Mouse (Mus musculus) gastrocnemius, postnatal 4 days (tissue): ENCODE results near the gene Slc27a3. TPM values are rescaled to one million over a fixed set of nuclear protein-coding genes. Genes with fewer than 3 reads are reported as not detected.

Experiments used
- DNase-seq, 2 experiments: peaks; one replicate each; pipeline ENCODE4 v3.0.0; 2021 to 2022; ENCODE audit warnings: low spot score in 2 of 2, mixed read lengths in 2 of 2
- long read RNA-seq, 2 experiments: library from polyadenylated mRNA; stranded (forward); transcript quantifications; one replicate each; pipeline ENCODE4 v2.0.0; 2021
- total RNA-seq, 2 experiments: library from RNA; stranded (reverse); gene quantifications; 2 replicates each; pipeline ENCODE4 v1.2.3; 2021

Gene Slc27a3
- total RNA-seq = 1 to 10 TPM; 7.2 to 7.4 TPM
- long read RNA-seq, experiment 1, partial matches to known transcripts = 0 of 3 reads
- long read RNA-seq, experiment 1, other reads (novel, unspliced or antisense) = 0 of 3 reads
- long read RNA-seq, experiment 2, transcript Slc27a3-201 (10 exons, 2,259 nt) = major isoform, 6 of 7 reads
- long read RNA-seq, experiment 2, partial matches to known transcripts = 0 of 7 reads
- long read RNA-seq, experiment 2, other reads (novel, unspliced or antisense) = 1 of 7 reads

DNA sequence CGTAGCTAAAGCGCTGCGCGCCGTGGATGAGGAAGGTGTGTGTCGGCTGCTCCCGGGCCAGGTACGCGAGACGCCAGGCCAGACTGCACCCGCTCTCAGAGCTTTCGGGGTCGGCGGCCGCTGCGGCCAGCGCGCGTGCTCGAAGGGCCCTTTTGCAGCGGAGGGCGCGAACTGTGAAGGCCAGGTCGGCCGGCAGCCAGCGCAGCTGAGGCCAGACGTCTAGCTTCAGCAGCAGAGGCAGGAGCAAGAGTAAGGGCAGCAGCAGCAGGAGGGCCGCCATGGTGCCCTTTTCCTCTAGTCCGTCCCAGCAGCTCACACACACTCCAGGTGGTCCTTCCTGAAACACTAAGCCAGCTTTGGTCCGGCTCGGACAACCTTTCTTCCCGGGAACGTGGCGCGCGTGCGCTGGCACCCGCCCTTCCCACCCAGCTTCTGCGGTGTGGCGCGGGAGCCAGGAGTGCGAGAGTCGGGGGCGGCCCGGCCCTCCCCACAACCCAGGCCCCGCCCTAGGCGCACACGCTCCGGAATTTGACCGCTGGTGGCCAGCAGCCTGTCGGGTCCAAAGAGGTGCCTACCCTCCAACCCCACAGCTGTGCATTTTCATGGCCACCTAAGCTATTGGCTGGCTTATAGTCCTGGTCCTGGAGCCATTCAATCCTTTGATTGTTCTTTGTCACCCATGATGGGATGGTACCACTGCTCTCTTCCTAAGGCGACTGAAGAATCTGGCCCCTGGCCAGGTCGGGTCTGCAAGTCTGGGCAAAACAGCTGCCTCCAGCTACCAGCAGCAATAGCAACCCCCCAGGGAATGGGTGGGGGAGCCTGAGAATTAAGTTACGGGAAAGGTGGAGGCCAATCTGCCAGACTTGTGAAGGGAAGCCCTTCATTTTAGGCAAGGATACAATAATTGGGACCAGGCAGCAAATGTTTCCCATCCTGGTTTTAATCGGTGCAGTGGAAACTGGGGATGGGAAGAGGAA lies at the start of gene Slc27a3:
Gene Slc27a3, minus strand, starts transcription at position 428 of the 980 bp plus-strand sequence.
- DNase-seq = peak; percentile 30 to 66

DNA sequence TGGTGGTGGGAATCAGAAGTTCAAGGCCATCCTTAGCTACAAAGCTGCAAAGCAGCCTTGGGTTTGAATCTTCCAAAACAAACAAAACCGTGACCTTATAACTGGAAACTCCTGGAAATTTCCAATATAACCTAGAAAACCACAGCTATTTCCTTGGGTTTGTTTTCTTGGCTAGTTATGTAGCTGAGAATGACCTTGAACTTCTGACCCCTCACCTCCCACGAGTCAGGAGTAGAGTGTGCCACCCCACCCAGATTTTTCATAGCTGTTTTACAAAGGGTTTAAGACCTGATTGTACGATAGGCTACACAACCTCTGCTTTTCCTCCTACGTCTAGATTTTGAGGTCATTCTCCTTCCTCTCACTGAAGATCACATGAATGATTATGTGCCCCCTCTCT lies 47.4 kb upstream of the Slc27a3 start:
- no peak for DNase-seq

DNA sequence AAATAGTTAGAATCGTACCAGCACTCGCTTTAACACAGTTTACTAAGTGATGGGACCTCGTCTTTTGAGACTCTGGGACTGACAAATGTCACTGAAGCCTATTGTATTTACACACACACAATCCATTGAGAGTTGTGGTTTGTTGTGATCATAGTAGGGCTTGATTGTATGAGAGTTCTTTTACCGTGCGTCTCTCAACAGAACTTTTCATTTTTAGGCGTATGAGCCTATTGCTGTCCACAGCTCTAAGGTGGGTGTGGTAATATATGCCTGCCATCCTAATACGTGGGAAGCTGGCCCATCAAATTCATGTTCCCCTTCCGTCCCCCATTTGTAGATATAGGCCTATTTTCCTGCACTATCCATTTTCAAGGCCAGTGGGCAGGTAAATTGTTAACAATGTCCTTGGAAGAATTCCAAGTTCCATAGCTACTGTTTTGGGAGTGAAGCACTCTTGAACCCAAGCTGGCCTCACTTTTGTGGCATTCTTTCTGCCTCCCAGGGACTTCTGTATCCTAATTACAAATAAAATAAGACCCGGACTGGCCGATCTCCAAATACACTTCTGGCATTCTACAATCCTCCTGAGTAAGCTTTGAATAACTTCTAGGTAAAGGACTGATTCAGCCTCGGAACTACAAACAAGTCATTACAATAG lies 44.5 kb upstream of the Slc27a3 start:
- no peak for DNase-seq

DNA sequence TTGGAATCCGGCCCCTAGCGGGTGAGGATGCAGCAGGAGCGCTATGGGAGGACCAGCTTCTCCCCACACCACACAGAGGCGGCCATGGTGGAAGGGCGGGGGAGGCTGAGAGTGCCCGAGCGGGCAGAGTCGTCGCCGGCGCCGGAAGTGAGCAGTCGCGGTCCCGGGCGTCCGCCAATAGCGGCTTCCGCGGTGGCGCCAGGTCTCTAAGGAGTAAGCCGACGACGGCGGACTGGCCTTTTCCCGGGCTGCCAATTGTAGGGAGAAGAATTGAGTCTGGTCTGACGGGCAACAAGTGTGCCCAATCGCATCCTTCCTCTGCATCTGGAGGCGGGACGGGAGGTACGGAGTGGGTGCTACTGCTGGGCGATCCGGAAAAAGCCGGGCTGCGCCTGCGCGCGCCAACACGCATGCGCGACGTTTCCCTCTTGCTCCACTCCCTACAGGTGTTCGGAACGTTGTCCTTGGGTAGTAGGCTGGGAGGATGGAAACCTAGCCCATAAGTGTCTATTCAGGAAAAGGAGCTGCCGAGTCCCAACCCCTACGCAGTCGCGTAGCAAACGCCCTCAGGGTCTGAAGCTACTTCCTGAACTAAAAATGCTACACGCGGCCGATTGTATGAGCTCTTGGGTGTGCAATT lies 43.8 kb upstream of the Slc27a3 start, which contains the start of gene Ints3:
Gene Ints3, minus strand, starts transcription at position 242 of the 640 bp plus-strand sequence.
- DNase-seq = peak; percentile 94 to 99

DNA sequence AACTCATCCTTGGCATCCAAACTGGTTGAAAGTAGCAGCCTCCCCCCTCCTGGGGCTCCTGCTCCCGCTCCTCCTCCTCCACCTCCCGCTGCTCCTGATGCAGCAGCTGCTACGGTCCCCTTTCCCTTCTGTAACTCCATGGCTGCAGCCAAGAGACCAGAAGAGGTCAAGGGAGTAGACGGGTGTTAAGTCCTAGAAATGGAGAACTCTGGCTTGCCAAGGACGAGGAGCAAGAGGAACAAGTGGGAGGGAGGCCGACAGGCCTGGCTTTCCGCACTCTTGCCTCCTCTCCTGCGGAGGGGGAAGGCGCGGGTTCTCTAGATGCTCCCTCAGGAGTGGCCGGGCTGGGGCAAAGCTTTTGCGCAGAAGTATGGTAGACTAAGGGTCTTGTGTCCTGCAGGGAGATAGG lies 43.1 kb upstream of the Slc27a3 start:
- DNase-seq = peak in 1 of 2 experiments; percentile 58

DNA sequence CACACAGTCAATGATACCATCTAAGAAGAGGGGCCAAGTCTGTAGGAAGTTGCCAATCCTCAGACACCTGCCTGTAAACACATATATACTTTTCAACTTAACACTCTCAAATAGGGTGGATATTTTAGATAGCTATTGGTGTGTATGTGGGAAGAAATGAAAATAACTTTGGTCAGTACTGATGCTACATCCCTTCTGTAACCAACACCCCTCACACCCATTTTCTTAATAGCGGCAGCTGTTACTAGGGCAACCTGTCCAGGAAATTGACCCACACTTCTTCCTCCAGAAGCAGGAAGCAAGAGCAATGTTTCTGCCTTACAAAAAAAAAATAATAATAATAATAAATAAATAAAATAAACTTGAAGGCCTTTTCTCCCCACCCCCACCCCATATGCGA lies 42.6 kb upstream of the Slc27a3 start:
- DNase-seq = no peak

DNA sequence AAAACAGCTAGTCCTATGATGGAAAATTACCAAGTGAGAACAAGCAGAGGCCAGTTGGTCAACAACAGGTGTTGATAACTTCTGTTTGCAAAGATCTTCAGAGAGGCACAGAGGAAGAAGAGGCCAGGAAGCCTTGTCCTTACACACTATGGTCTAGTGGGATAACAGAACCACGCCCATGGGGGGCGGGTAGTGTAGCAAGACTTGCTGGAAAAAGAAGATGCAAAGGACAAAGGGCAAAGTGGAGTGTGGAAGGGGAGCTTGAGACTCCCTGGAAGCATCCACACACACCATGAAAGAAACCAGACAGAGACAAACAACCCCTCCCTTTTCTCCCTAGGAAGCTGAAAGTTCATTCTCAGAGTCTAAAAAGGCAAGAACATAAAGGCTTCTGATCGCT lies 39.8 kb upstream of the Slc27a3 start:
- no peak for DNase-seq

DNA sequence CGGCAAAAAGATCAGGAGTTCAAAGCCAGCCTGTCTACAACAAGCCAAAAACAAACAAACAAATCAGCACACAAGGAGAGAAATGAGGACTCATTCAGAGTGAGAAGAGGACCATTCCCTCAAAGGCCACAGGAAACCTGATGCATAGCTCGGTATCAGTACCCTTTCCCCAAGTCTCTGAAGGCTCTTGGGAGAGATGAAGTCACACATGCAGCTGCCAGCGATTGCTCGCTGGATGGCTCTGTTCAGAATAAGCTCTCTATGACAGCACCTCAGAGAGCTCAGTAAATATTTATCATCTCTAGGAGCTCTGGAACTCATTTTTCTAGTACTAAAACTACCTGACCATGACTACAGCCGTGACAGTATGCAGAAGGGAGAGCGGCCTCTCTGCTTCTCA lies 38.4 kb upstream of the Slc27a3 start:
- DNase-seq = no peak

DNA sequence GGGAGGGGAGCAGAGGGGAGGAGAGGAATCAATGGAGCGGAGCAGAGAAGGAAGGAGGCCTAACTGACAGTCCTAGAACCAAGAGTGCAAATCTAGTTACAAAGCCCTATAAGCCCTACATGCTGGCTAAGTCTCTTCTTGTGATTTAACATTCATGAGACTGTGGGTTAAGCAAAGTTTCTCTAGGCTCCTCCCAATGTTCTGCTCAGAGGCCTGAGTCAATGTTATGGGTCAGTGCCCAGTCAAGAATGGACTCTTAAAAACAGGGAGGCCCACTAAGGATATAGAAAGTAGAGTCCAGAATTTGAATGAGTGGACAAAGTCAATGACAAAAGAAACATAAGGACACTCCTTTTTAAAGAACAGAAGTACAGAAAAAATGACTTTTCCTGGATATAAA lies 37.8 kb upstream of the Slc27a3 start:
- no peak for DNase-seq

DNA sequence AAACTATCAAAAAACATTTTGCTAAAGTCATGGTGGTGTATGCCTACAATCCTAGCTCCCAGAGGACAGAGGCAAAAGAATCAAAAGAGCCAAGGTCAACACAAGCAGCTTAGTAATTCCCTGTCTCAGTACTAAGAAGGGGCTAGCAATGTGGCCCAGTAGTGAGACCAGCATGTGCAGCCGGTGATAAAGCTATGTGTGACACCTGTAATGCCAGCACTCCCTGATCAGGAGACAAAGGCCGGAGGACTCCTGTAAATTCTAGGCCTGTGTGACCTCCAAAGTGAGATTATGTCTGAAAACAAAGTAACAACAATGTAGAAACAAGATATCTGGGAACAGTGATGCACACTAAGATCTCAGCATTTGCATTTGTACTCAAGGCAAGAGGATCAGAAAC lies 35.8 kb upstream of the Slc27a3 start:
- DNase-seq = no peak

DNA sequence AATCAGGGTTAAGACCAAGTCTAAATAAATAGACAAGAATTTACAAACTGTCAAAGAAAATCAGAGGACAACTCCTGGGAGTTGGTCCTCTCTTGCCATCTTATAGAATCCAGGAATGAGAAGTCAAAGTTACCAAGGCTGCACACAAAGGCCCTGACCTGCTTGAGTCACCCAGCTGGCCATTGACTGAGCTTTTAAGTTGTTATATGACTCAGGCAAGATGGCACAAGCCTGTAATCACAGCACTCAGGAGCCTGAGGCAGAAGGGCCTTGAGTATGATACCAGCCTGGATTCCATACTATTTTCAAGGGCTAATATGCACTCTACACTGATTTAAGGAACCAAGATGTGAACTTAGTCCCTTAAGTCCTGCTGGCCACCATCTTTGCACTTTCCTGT lies 33.8 kb upstream of the Slc27a3 start:
- no peak for DNase-seq

DNA sequence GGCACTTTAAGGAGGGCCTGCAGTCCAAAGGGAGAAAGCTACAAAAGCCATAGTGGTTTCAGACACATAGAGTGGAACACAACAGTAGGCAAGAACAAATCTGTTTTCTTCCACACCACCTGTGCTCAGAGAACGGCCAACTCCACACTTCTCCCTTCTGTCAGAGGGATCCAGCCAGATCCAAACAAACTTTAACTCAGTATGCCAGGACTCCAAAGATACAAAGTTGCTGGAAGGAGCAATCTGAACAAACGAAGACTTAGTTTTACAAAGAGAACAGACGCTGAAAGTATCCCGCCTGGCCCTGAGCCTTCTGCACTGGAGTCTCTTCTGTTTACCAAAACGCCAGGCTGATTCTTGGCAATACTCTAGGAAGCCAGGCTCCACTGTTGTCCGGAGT lies 31.0 kb upstream of the Slc27a3 start:
- no peak for DNase-seq

DNA sequence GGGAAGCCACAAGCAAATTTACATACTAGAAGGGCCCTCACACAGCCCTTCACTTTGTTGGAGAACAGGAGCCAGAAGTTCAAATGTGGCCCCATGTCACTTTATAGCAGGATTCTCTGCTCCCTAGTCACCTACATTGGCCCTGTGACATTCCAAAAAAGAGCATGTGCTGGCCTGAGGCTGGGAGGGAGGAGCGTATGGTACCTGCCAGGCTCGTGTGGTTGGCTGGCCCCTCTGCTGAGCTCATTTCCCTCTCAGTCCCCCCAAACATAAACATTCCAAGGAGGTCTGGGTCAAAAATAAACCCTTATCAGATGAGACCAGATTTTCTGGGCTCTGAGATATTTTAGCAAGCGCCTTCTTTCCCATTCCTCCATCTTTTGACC lies 23.3 kb upstream of the Slc27a3 start:
- no peak for DNase-seq

DNA sequence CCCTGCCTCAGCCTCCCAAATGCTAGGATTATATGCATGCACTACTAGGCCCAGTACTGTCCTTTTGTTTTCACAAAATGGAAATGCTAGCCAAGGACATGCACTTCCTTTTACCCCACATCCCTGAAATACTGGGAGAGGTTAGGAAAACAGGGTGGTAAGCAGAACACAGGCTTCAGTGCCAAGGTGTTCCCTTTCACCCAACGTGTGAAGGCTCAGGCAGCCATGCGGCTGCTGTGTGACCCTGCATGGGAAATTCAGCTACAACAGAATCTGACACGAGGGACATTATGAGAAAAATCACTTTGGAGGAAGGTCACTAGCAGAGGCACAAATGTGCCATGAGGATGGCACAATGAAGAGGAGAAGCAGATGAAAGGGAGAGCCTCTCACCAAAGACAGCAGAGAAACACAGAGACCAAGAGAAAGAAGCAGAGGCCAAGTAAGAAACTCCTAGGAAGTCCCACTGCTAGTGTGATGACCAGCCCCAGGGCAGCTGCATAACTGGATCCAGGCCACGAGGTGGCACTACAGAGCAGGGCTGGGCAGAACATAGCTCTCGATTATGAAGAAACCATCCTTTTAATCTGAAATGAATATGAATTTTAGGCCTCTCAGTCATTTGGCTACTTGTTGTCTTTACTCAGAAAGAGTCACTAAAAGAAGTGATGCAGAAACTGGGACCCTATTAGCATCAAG lies 22.7 kb upstream of the Slc27a3 start:
- peak; percentile 63 to 74 for DNase-seq

DNA sequence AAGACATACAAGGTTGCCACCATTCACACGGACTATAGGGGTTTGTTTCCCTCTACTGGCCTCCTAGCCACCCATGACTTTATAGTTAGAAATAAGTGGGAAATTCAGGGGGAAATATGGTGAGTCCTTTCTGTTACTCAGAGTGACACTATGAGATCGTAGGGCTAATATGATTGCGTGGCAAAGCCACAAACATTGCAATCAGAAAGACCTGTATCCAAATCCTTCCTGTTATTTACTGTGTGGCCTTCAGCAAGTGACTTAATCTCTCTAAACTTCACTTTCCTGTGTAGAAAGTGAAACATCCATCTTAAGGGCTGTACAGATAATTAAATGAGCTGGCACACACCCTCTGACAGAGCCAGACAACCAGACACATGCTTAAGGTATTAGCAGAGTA lies 19.0 kb upstream of the Slc27a3 start:
- no peak for DNase-seq

DNA sequence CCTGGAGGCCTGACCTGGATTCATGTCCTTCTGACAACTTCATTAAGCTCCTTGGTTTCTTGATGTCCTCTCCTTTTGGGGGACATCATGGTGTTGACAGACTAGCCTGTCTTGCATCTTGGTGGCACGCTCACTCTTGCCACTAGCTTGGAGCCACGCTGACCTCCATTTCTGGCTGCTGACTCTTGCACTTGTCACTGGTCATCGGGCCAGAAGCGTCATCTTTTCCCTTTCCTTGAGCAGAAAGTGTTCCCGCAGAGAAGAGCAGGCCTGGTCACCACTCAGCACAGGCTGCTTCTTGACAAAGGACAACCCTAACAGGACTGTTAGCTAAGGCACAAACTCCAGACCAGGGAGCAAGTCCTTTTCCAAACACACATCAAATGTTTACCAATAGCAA lies 16.7 kb upstream of the Slc27a3 start:
- DNase-seq = no peak

DNA sequence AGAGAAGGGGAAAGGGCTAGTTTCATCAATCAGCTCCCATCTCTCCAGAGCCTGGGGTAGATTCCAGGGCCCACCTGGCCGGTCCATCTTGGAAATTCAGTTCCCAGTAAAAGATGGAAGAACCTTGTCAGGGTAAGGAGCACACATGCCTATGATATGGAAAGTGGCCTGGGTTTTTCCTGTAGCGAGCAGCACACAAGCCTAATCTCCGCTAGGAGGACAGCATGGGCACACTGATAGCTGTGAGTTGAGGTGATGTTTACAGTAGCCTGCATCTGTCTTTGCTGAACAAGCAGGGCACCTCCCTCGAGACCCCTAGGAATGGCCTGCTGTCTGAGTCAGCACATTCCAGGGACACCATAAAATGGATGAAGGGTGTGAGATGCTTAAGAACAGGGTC lies 14.9 kb upstream of the Slc27a3 start:
- no peak for DNase-seq

DNA sequence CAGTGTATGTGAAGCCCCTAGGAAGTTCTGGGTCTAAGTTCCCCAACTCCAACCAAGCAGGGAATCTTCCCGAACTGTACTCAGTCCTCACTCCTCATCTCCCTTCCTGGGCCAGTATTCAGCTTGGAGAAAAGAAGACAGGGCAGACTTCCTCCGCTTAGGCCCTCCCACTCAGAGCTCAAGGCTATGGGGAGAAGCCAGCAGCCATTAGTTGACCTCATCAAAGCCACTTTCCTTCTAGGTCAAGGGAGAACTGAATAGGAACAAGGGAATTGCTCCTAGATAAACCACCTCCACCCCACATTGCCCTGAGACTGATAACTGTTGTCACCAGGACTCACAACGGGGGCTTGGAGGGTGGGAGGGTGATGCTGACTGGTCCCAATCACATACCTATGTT lies 14.4 kb upstream of the Slc27a3 start:
- no peak for DNase-seq

DNA sequence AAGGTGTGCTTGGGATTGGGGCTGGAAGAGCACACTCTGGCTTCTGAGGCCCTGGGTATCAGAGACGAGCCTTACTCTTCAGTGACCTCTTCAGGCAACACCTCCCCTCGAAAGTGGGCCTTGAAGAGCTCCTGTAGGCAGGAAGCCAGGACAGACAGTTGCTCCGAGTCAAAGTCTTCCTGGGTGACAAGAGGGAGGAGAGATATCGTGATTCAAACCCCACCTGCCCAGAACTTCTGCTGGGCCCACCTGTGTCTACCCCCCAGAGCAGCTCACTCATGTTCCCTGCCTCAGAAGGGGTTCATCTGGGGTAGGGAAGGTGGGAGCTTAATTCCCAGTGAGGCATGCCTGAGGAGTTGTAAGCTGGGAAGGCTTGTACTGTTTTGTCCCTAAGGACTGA lies 11.3 kb upstream of the Slc27a3 start:
- DNase-seq = no peak

DNA sequence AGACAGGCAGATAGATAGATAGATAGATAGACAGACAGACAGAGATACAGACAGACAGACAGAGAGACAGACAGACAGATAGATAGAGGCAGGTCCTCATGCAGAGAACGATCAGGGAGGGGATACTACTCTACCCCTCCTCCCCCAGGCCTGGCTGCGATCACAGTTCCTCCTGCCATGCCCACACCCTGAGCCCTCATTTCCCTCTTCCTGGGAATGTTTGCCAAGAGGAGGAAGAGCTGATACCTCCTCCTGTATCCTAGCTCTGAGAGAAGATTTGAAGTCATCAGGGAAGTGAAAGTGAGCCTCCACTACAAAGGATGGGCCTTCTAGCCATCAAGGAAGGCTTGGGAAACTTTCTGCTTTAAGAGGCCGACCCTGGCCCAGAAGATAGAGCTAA lies 5.9 kb upstream of the Slc27a3 start:
- no peak for DNase-seq

DNA sequence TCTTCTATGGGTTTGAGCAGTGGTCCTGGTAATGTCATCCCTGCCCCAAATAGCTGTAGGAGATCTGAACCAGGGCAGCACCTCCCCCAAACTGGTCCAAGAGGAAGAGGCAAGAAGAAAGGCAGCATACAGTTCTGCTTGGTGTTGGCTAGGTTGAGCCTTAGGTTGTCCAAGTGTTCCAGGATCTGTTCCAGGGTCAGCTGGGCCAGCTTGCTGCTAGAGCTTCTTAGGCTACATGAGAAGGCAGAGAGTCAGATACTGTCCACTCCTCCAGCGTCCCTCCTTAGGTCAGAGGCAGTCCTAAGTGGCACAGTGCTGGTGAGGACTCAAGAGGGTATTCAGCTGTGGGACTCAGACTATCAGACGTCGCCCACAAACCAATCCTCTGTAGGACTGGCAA lies 2.9 kb upstream of the Slc27a3 start:
- no peak for DNase-seq
